Mouse (Mus musculus): Measurements from ENCODE around the gene Stk39. TPM values are rescaled to one million over a fixed set of nuclear protein-coding genes. Genes with fewer than 3 reads are reported as not detected.
A peak's percentile ranks its signal among the peaks of the same experiment; 100 is the strongest.

Stk39 gene
- polyA plus RNA-seq, 1 experiment from 2014 or later, result 21.4 TPM

DNA sequence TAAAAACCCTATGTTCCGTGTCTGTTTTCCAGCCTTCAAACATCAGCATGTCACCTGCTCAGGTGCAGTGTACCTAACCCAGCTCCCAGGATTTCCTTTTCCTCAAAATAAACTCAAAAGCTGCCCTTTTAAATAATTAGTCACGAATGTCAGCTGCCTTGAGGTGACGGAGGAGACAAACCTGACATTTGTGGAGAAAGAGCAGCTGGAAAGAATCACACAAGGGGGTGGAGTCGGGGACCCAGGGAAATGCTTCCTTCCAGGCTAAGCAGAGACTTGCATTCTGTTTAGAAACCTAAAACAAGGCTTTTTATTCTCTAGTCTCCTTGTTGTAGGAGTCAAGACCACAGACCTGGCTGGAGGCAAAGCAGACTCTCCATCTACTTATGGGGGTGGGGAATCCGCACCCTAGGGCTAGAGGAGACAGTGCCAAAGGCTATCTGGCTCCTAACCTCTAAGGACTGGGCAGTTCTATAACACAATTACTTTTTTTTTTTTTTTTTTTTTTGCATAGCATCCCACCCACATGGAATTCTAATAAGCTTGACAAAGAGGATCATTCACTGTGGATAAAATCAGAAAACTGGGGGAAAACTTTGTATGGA is 29.9 kb downstream of the Stk39 start:
- H3K4me3 ChIP-seq (ENCODE audit: low read depth, low read length), result no peak overlapping the region
- H3K4me1 ChIP-seq (ENCODE audit: control insufficient read depth, insufficient read depth, low read length), result peaks cover 5% of the 10 kb centered on the region; the same call in 1 of the 2 replicates
- no peak overlapping the region for H3K27ac ChIP-seq (ENCODE audit: low read length)
- ATAC-seq, result no peak
- no peak overlapping the region for H3K9ac ChIP-seq (ENCODE audit: low read depth, low read length)
- H3K9me3 ChIP-seq (replicated peaks; ENCODE audit: control insufficient read depth, low read length, poor library complexity, severe bottlenecking), result no peaks in the 10 kb centered on the region
- 59% methylated on average over 5 of the region's 5 CpGs for WGBS
- no peaks in the 10 kb centered on the region for H3K27me3 ChIP-seq (ENCODE audit: control insufficient read depth, insufficient read depth, low read depth, low read length)
- H3K4me2 ChIP-seq (ENCODE audit: low read length), result no peak overlapping the region
- no peaks in the 10 kb centered on the region for H3K36me3 ChIP-seq (ENCODE audit: control insufficient read depth, insufficient read depth, low read length)

GRCm38 (mm10) chr2:68439614-68440013 is 32.5 kb downstream of the Stk39 start:
- Histone ChIP-seq H3K9ac (ENCODE audit: low read depth, low read length) (no peak overlapping the region), H3K4me3 (ENCODE audit: low read depth, low read length) (no peak overlapping the region), H3K36me3 (ENCODE audit: control insufficient read depth, insufficient read depth, low read length) (no peaks in the 10 kb centered on the region), H3K4me2 (ENCODE audit: low read length) (no peak overlapping the region), H3K4me1 (ENCODE audit: control insufficient read depth, insufficient read depth, low read length) (peaks cover 11% of the 10 kb centered on the region; the same call in 1 of the 2 replicates), H3K27ac (ENCODE audit: low read length) (no peak overlapping the region), H3K9me3 (replicated peaks; ENCODE audit: control insufficient read depth, low read length, poor library complexity, severe bottlenecking) (no peaks in the 10 kb centered on the region), H3K27me3 (ENCODE audit: control insufficient read depth, insufficient read depth, low read depth, low read length) (no peaks in the 10 kb centered on the region)
- 93% methylated on average over 9 of the region's 9 CpGs for WGBS
- ATAC-seq, result no peak

- Histone ChIP-seq H3K9me3 (replicated peaks; ENCODE audit: control insufficient read depth, low read length, poor library complexity, severe bottlenecking) (no peaks in the 10 kb centered on the region), H3K36me3 (ENCODE audit: control insufficient read depth, insufficient read depth, low read length) (no peaks in the 10 kb centered on the region), H3K4me1 (ENCODE audit: control insufficient read depth, insufficient read depth, low read length) (peaks cover 11% of the 10 kb centered on the region; the same call in 1 of the 2 replicates), H3K4me3 (ENCODE audit: low read depth, low read length) (no peak overlapping the region), H3K9ac (ENCODE audit: low read depth, low read length) (no peak overlapping the region), H3K27me3 (ENCODE audit: control insufficient read depth, insufficient read depth, low read depth, low read length) (no peaks in the 10 kb centered on the region), H3K27ac (ENCODE audit: low read length) (no peak overlapping the region), H3K4me2 (ENCODE audit: low read length) (no peak overlapping the region)
- ATAC-seq, result no peak
- WGBS, result 61% methylated on average over 5 of the region's 5 CpGs
Observed at GRCm38 (mm10) chr2:68437920-68438319, 34.1 kb downstream of the Stk39 start.

DNA sequence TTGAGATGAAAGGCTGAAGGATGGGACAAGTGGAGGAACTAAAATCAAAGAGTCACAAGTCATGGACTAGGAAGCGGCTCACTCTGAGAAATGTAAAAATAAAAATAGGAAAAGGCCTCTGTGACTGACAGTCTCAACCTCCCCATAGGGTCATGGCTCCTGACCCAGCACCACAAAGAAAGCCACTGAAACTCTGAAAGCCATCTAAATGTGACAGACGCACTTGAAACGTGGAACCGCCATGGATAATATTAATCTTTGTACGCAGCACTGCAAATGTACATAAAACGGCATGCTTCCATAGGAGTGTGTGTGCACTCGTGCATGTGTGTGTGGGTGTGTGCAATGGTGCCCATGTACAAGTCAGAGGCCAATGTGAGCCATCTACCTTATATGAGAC is 34.9 kb downstream of the Stk39 start:
- Histone ChIP-seq H3K9me3 (replicated peaks; ENCODE audit: control insufficient read depth, low read length, poor library complexity, severe bottlenecking) (no peaks in the 10 kb centered on the region), H3K27me3 (ENCODE audit: control insufficient read depth, insufficient read depth, low read depth, low read length) (no peaks in the 10 kb centered on the region), H3K4me3 (ENCODE audit: low read depth, low read length) (no peak overlapping the region), H3K4me2 (ENCODE audit: low read length) (no peak overlapping the region), H3K9ac (ENCODE audit: low read depth, low read length) (no peak overlapping the region), H3K36me3 (ENCODE audit: control insufficient read depth, insufficient read depth, low read length) (no peaks in the 10 kb centered on the region), H3K4me1 (ENCODE audit: control insufficient read depth, insufficient read depth, low read length) (peaks cover 9% of the 10 kb centered on the region; the same call in 1 of the 2 replicates), H3K27ac (ENCODE audit: low read length) (no peak overlapping the region)
- no peak for ATAC-seq
- WGBS, result 90% methylated on average over 7 of the region's 7 CpGs

DNA sequence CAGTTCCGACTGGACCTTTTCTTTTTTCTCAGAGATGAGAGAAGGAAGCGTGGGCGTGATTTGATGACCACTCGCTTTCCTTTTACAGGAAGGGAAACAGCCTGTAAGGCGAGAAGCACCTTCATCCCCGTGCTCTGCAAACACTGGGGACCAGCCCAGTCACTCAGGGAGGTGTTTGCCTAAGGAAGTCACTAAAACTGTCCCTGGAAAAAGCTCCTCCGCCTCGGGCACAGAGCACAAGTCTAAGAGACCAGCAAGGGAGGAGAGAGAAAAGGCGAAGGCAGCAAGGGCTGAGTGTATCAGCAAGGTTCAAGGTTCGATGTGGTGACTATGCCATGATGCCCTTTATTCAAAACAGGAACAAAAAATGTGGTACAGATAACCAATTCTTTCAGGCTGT is 35.8 kb downstream of the Stk39 start:
- H3K27ac ChIP-seq (ENCODE audit: low read length), result no peak overlapping the region
- 57% methylated on average over 10 of the region's 10 CpGs for WGBS
- H3K36me3 ChIP-seq (ENCODE audit: control insufficient read depth, insufficient read depth, low read length), result no peaks in the 10 kb centered on the region
- peaks cover 6% of the 10 kb centered on the region; the same call in 1 of the 2 replicates for H3K4me1 ChIP-seq (ENCODE audit: control insufficient read depth, insufficient read depth, low read length)
- no peaks in the 10 kb centered on the region for H3K27me3 ChIP-seq (ENCODE audit: control insufficient read depth, insufficient read depth, low read depth, low read length)
- no peak overlapping the region for H3K9ac ChIP-seq (ENCODE audit: low read depth, low read length)
- H3K4me3 ChIP-seq (ENCODE audit: low read depth, low read length), result no peak overlapping the region
- ATAC-seq, result no peak
- H3K4me2 ChIP-seq (ENCODE audit: low read length), result peak overlapping the region; percentile 25
- H3K9me3 ChIP-seq (replicated peaks; ENCODE audit: control insufficient read depth, low read length, poor library complexity, severe bottlenecking), result no peaks in the 10 kb centered on the region

DNA sequence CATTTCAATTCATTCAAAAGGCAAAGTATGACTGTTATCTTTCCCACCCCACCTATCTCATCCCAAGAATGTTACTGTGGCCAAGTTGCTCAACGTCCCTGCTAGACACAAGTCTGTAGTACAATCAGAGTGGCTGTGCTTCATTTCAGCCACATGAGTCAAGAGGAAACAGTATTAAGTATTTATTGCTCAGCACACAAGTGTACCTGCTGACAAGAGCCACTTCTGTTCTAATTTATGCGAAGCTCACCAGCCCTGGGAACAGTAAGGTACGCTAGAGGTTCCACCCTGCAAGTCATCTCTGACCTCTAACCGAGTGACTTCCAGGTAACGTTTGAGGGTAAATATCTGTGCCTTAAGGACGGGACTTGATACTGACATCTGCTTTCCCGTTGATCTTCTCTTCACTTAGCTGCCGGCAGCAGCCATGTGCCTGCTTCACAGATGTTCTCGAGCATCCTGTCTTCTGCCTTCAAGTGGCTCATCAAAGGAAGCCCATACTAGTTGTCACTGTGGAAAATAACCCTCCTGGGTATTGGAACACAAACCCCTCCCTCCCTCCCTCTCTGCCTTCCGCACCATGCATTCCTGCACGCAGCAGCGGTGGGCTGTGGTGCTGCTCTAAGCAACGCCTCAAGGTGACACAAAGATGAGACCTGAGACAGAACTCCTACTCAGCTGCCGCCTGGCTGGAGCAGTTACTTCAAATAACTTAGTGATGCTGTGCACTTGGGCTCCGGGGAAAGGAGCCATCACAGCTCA is 36.4 kb downstream of the Stk39 start:
- Histone ChIP-seq H3K9ac (ENCODE audit: low read depth, low read length) (no peak overlapping the region), H3K27ac (ENCODE audit: low read length) (no peak overlapping the region), H3K4me2 (ENCODE audit: low read length) (peak overlapping the region; percentile 25), H3K4me1 (ENCODE audit: control insufficient read depth, insufficient read depth, low read length) (peaks cover 6% of the 10 kb centered on the region; the same call in 1 of the 2 replicates), H3K4me3 (ENCODE audit: low read depth, low read length) (no peak overlapping the region), H3K27me3 (ENCODE audit: control insufficient read depth, insufficient read depth, low read depth, low read length) (no peaks in the 10 kb centered on the region), H3K9me3 (replicated peaks; ENCODE audit: control insufficient read depth, low read length, poor library complexity, severe bottlenecking) (no peaks in the 10 kb centered on the region), H3K36me3 (ENCODE audit: control insufficient read depth, insufficient read depth, low read length) (no peaks in the 10 kb centered on the region)
- WGBS, result 23% methylated on average over 15 of the region's 15 CpGs
- ATAC-seq, result peak; percentile 46

DNA sequence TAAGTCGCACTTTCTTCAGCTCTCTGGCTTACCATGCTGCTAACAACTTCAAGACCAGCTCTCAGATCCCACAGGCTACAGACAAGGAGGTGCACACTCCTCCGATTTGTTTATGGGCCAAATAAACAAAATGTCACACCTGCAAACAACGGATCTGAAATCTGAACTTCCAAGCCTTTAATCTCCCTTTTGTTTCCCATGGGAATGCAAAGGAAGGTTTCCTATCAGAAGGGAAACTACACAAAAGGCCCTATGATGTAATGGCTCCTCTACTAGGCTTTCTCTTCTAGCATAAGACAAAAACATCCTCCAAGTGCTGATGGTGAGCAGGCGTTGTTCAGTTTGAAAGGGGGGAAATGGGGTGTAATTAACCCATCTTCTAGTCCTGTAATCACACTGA is 37.1 kb downstream of the Stk39 start:
- Histone ChIP-seq H3K9ac (ENCODE audit: low read depth, low read length) (no peak overlapping the region), H3K27ac (ENCODE audit: low read length) (no peak overlapping the region), H3K4me3 (ENCODE audit: low read depth, low read length) (no peak overlapping the region), H3K36me3 (ENCODE audit: control insufficient read depth, insufficient read depth, low read length) (no peaks in the 10 kb centered on the region), H3K4me2 (ENCODE audit: low read length) (no peak overlapping the region), H3K4me1 (ENCODE audit: control insufficient read depth, insufficient read depth, low read length) (peaks cover 6% of the 10 kb centered on the region; the same call in 1 of the 2 replicates), H3K27me3 (ENCODE audit: control insufficient read depth, insufficient read depth, low read depth, low read length) (no peaks in the 10 kb centered on the region), H3K9me3 (replicated peaks; ENCODE audit: control insufficient read depth, low read length, poor library complexity, severe bottlenecking) (no peaks in the 10 kb centered on the region)
- no peak for ATAC-seq
- WGBS, result 20% methylated on average over 4 of the region's 4 CpGs

GRCm38 (mm10) chr2:68434576-68434975 is 37.5 kb downstream of the Stk39 start:
- no peak for ATAC-seq
- Histone ChIP-seq H3K9me3 (replicated peaks; ENCODE audit: control insufficient read depth, low read length, poor library complexity, severe bottlenecking) (no peaks in the 10 kb centered on the region), H3K4me3 (ENCODE audit: low read depth, low read length) (no peak overlapping the region), H3K27ac (ENCODE audit: low read length) (no peak overlapping the region), H3K9ac (ENCODE audit: low read depth, low read length) (no peak overlapping the region), H3K4me2 (ENCODE audit: low read length) (no peak overlapping the region), H3K4me1 (ENCODE audit: control insufficient read depth, insufficient read depth, low read length) (peaks cover 6% of the 10 kb centered on the region; the same call in 1 of the 2 replicates), H3K27me3 (ENCODE audit: control insufficient read depth, insufficient read depth, low read depth, low read length) (no peaks in the 10 kb centered on the region), H3K36me3 (ENCODE audit: control insufficient read depth, insufficient read depth, low read length) (no peaks in the 10 kb centered on the region)
- WGBS, result 37% methylated on average over 5 of the region's 5 CpGs

DNA sequence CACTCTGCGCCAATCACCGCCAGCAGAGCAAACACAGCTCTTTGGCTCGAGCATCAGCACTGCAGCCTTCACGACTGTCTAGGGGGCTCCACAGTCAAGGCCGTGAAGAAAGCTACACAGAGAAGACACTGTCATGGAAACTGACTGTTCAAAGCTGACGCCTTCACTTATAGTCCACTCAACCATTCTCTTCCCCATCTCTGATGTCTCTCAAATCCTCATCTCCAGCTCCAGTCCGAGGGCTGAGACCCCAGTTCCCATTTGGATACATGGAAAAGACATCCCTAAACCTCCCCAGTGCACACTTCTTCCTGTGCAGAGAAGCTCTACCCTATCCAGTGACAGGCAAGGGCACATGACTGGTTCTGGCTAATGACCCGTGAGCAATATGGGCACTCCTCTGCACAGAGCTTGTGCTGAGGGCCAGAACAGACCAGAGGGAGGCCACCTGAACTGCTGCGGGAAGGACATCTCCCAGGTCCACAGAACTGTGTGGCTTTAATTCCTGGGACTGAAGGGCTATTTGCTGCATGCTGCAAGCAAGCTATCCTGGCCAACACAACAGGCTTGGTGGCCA is 38.2 kb downstream of the Stk39 start:
- H3K4me2 ChIP-seq (ENCODE audit: low read length), result no peak overlapping the region
- H3K36me3 ChIP-seq (ENCODE audit: control insufficient read depth, insufficient read depth, low read length), result no peaks in the 10 kb centered on the region
- H3K27ac ChIP-seq (ENCODE audit: low read length), result no peak overlapping the region
- H3K9ac ChIP-seq (ENCODE audit: low read depth, low read length), result no peak overlapping the region
- H3K4me3 ChIP-seq (ENCODE audit: low read depth, low read length), result no peak overlapping the region
- H3K4me1 ChIP-seq (ENCODE audit: control insufficient read depth, insufficient read depth, low read length), result peaks cover 6% of the 10 kb centered on the region; the same call in 1 of the 2 replicates
- H3K27me3 ChIP-seq (ENCODE audit: control insufficient read depth, insufficient read depth, low read depth, low read length), result no peaks in the 10 kb centered on the region
- no peak for ATAC-seq
- no peaks in the 10 kb centered on the region for H3K9me3 ChIP-seq (replicated peaks; ENCODE audit: control insufficient read depth, low read length, poor library complexity, severe bottlenecking)
- 80% methylated on average over 9 of the region's 9 CpGs for WGBS

All from midbrain, embryonic 16.5 days (tissue).